Mouse (Mus musculus) ES-Bruce4 (cell line): ENCODE results near the gene Slc35b1.

Experiments
- CTCF ChIP-seq: IDR thresholded peaks from one replicate; pipeline ENCODE4 v1.8.1; 2011; ENCODE audit warnings: low read depth, low read length
- EP300 ChIP-seq: IDR thresholded peaks from 2 replicates; pipeline ENCODE4 v1.6.1; 2011; ENCODE audit warnings: low read depth, low read length; ENCODE audit not compliant: insufficient read depth
- POLR2A ChIP-seq: IDR thresholded peaks from one replicate; pipeline ENCODE4 v1.8.1; 2011; ENCODE audit warnings: low read length; ENCODE audit not compliant: insufficient read depth

- TF ChIP-seq CTCF (no peak), POLR2A (no peak), EP300 (no peak)
Measured at GRCm38 (mm10) chr11:95391743-95392142, 7.3 kb downstream of the Slc35b1 start.
